Mouse (Mus musculus) limb, embryonic 11.5 days (tissue): Measurements from ENCODE around the gene Yaf2. TPM values are rescaled to one million over a fixed set of nuclear protein-coding genes. Genes with fewer than 3 reads are reported as not detected.

Source experiments
- ATAC-seq: fragments of 200-750 bp; cut with Nextera tagmentation; 2 replicates; pipeline ENCODE4 v1.8.0; 2017; ENCODE audit warnings: low read depth; ENCODE audit not compliant: insufficient number of reproducible peaks, low FRiP score, low TSS enrichment
- DNase-seq: peaks from one replicate; pipeline ENCODE4 v3.0.0-alpha.2; 2015; ENCODE audit warnings: low spot score
- H3K27ac ChIP-seq: fragments of 300-500 bp; sonication (generic); replicated peaks from 2 replicates; pipeline ENCODE4 v1.5.1; 2014; ENCODE audit warnings: low read depth, mild to moderate bottlenecking, low read length
- H3K27me3 ChIP-seq: fragments of 300-500 bp; sonication (generic); 2 replicates; pipeline ENCODE4 v1.6.1; 2014; ENCODE audit warnings: mild to moderate bottlenecking, low read length, mixed read lengths; ENCODE audit not compliant: control insufficient read depth, insufficient read depth
- H3K36me3 ChIP-seq: fragments of 300-500 bp; sonication (generic); 2 replicates; pipeline ENCODE4 v1.6.1; 2014; ENCODE audit warnings: mild to moderate bottlenecking, low read length, moderate library complexity, mixed read lengths; ENCODE audit not compliant: control insufficient read depth, insufficient read depth
- H3K4me1 ChIP-seq: fragments of 300-500 bp; sonication (generic); 2 replicates; pipeline ENCODE4 v1.6.1; 2014; ENCODE audit warnings: low read length, mixed read lengths; ENCODE audit not compliant: control insufficient read depth, insufficient read depth
- H3K4me2 ChIP-seq: fragments of 300-500 bp; sonication (generic); 2 replicates; pipeline ENCODE4 v1.6.1; 2014; ENCODE audit warnings: low read depth, mild to moderate bottlenecking, moderate library complexity; ENCODE audit not compliant: severe bottlenecking
- H3K4me3 ChIP-seq: fragments of 300-500 bp; sonication (generic); 2 replicates; pipeline ENCODE4 v1.5.1; 2014; ENCODE audit warnings: low read depth, low read length
- H3K9ac ChIP-seq: fragments of 300-500 bp; sonication (generic); 2 replicates; pipeline ENCODE4 v1.6.1; 2014; ENCODE audit warnings: mild to moderate bottlenecking, low read length
- H3K9me3 ChIP-seq: fragments of 300-500 bp; sonication (generic); 2 replicates; pipeline ENCODE4 v1.6.1; 2016; ENCODE audit warnings: low read length; ENCODE audit not compliant: control insufficient read depth
- WGBS: fragments of 180-500 bp; shearing (Covaris S2); extraction: QIAGEN DNeasy Blood & Tissue Kit; methylation state at CpG from one replicate; pipeline ENCODE4 v1.1.7; 2014; 5-methylcytosine and 5-hydroxymethylcytosine counted together
- polyA plus RNA-seq: library from polyadenylated mRNA; unstranded; fragments of >200 nt; fragmentation: Nextera tagmentation; extraction: Ambion mirVana; gene quantifications from 2 replicates; pipeline ENCODE4 v1.2.1, GENCODE M21; 2014

Yaf2 gene
- polyA plus RNA-seq, 1 experiment from 2014 or later = 109 TPM

- no peak overlapping the region for H3K4me2 ChIP-seq
- H3K27me3 ChIP-seq = no peaks in the 10 kb centered on the region
- DNase-seq (no peak), ATAC-seq (no peak)
- WGBS = 89% methylated on average over 17 of the region's 19 CpGs
- H3K27ac ChIP-seq = no peak overlapping the region
- no peaks in the 10 kb centered on the region for H3K4me1 ChIP-seq
- no peak overlapping the region for H3K9ac ChIP-seq
- no peaks in the 10 kb centered on the region for H3K9me3 ChIP-seq
- H3K4me3 ChIP-seq = no peak overlapping the region
- no peaks in the 10 kb centered on the region for H3K36me3 ChIP-seq
Observed at GRCm38 (mm10) chr15:93358346-93359095, 21.8 kb upstream of the Yaf2 start.

- DNase-seq (no peak), ATAC-seq (no peak)
- H3K4me3 ChIP-seq = no peak overlapping the region
- 90% methylated on average over 10 of the region's 10 CpGs for WGBS
- H3K27me3 ChIP-seq = no peaks in the 10 kb centered on the region
- no peaks in the 10 kb centered on the region for H3K36me3 ChIP-seq
- H3K27ac ChIP-seq = no peak overlapping the region
- H3K9me3 ChIP-seq = no peaks in the 10 kb centered on the region
- no peaks in the 10 kb centered on the region for H3K4me1 ChIP-seq
- H3K9ac ChIP-seq = no peak overlapping the region
- H3K4me2 ChIP-seq = no peak overlapping the region
Observed at GRCm38 (mm10) chr15:93340630-93341379, 4.1 kb upstream of the Yaf2 start.

GRCm38 (mm10) chr15:93336658-93336924 is 144 bp downstream of the Yaf2 start:
- H3K4me1 ChIP-seq = no peaks in the 10 kb centered on the region
- H3K4me3 ChIP-seq = peak overlapping the region; percentile 79; the same call in 1 of the 2 replicates
- peak overlapping the region; percentile 81 for H3K4me2 ChIP-seq
- H3K9ac ChIP-seq = peak overlapping the region; percentile 91
- WGBS = under 1% methylated on average over 38 of the region's 52 CpGs
- ATAC-seq (no peak), DNase-seq (no peak)
- no peaks in the 10 kb centered on the region for H3K9me3 ChIP-seq
- no peaks in the 10 kb centered on the region for H3K27me3 ChIP-seq
- peak overlapping the region; percentile 92 for H3K27ac ChIP-seq
- H3K36me3 ChIP-seq = no peaks in the 10 kb centered on the region; the same call in 1 of the 2 replicates

GRCm38 (mm10) chr15:93335821-93336657 is 696 bp downstream of the Yaf2 start:
- Histone ChIP-seq H3K4me2 (peak overlapping the region; percentile 81), H3K36me3 (no peaks in the 10 kb centered on the region; the same call in 1 of the 2 replicates), H3K27ac (peak overlapping the region; percentile 92), H3K9ac (peak overlapping the region; percentile 91), H3K27me3 (no peaks in the 10 kb centered on the region), H3K9me3 (no peaks in the 10 kb centered on the region), H3K4me3 (peak overlapping the region; percentile 79), H3K4me1 (no peaks in the 10 kb centered on the region)
- ATAC-seq (peak; percentile 55), DNase-seq (peak; percentile 69)
- under 1% methylated on average over 64 of the region's 110 CpGs for WGBS

- WGBS = 96% methylated on average over 11 of the region's 11 CpGs
- H3K36me3 ChIP-seq = no peaks in the 10 kb centered on the region; the same call in 1 of the 2 replicates
Observed at GRCm38 (mm10) chr15:93331256-93331655, 5.5 kb downstream of the Yaf2 start.

GRCm38 (mm10) chr15:93327235-93327634 is 9.5 kb downstream of the Yaf2 start:
- Histone ChIP-seq H3K4me1 (no peaks in the 10 kb centered on the region), H3K9ac (no peak overlapping the region), H3K4me3 (no peak overlapping the region), H3K4me2 (no peak overlapping the region), H3K9me3 (no peaks in the 10 kb centered on the region), H3K36me3 (no peaks in the 10 kb centered on the region), H3K27me3 (no peaks in the 10 kb centered on the region), H3K27ac (no peak overlapping the region)
- 58% methylated on average over 3 of the region's 3 CpGs for WGBS
- ATAC-seq (no peak), DNase-seq (no peak)

More at GRCm38 (mm10) chr15:93331256-93331655, 5.5 kb downstream of the Yaf2 start:
- ATAC-seq = no peak
- no peaks in the 10 kb centered on the region for H3K4me1 ChIP-seq
- no peak overlapping the region for H3K4me2 ChIP-seq
- H3K9ac ChIP-seq = no peak overlapping the region
- no peak for DNase-seq
- H3K27ac ChIP-seq = no peak overlapping the region
- no peaks in the 10 kb centered on the region for H3K27me3 ChIP-seq
- H3K9me3 ChIP-seq = no peaks in the 10 kb centered on the region
- H3K4me3 ChIP-seq = no peak overlapping the region

- no peak for DNase-seq
- Histone ChIP-seq H3K9ac (no peak overlapping the region), H3K9me3 (no peaks in the 10 kb centered on the region), H3K27me3 (no peaks in the 10 kb centered on the region), H3K36me3 (no peaks in the 10 kb centered on the region), H3K4me3 (no peak overlapping the region), H3K4me2 (no peak overlapping the region), H3K27ac (no peak overlapping the region), H3K4me1 (no peaks in the 10 kb centered on the region)
- WGBS = 72% methylated on average over 10 of the region's 10 CpGs
- no peak for ATAC-seq
Observed at GRCm38 (mm10) chr15:93326651-93327050, 10.1 kb downstream of the Yaf2 start.

- no peaks in the 10 kb centered on the region for H3K27me3 ChIP-seq
- ATAC-seq = no peak
- H3K36me3 ChIP-seq = no peaks in the 10 kb centered on the region
- H3K9me3 ChIP-seq = no peaks in the 10 kb centered on the region
- H3K4me2 ChIP-seq = no peak overlapping the region
- no peak overlapping the region for H3K9ac ChIP-seq
- no peaks in the 10 kb centered on the region for H3K4me1 ChIP-seq
- no peak for DNase-seq
- WGBS = 83% methylated on average over 5 of the region's 5 CpGs
- no peak overlapping the region for H3K4me3 ChIP-seq
- H3K27ac ChIP-seq = no peak overlapping the region
Observed at GRCm38 (mm10) chr15:93325360-93325759, 11.4 kb downstream of the Yaf2 start.
